Mouse (Mus musculus) adrenal gland, postnatal 36 days (tissue): ENCODE results near the gene Zar1l. TPM values are rescaled to one million over a fixed set of nuclear protein-coding genes. Genes with fewer than 3 reads are reported as not detected.

ENCODE experiments used
- DNase-seq, 2 experiments: peaks; one replicate each; pipeline ENCODE4 v3.0.0; 2021; ENCODE audit warnings: mixed read lengths in 1 of 2
- total RNA-seq, 2 experiments: library from RNA; stranded (reverse); gene quantifications; 2 replicates each; pipeline ENCODE4 v1.2.3; 2021

The Zar1l gene
- total RNA-seq, 2 experiments from 2014 or later: not detected

DNA sequence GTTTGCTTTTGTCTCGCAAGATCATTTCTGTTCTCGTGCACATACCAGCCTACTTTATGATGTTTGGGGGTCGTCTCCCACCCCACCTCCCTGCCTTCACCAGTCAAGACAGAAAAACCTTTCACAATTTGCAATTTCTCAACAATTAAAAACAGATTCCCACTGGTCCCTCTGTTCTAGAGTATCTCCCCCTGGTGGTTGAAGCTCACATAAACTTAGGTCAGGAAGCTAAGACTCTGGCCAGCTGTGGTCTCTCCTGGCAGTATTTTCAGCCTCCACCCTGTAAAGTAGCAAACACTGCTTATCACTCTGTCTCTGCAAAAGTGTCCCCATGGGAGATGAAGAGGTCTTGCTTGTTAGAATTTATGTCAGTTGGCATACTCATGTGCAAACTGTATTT is 32.8 kb downstream of the Zar1l start:
- peak in 1 of 2 experiments; percentile 42 for DNase-seq

DNA sequence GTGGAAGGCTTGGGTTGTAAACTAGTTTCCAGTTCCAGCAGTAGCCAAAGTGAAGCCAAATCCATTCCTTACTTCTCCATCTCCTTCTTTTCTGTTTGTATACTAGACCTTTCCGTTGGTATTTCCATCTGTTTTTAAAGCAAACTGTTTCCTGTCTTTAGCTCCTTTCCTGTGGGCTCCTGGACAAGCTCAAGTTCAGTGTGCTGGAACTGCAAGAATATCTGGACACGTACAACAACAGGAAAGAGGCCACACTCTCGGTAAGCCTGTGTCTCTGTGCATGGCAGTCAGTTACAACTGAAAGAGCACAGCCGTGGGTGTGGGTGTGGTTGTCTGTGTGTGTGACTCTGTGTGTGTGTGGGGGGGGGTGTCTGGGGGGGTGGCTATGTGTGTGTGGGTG is 39.4 kb downstream of the Zar1l start:
- DNase-seq: no peak

DNA sequence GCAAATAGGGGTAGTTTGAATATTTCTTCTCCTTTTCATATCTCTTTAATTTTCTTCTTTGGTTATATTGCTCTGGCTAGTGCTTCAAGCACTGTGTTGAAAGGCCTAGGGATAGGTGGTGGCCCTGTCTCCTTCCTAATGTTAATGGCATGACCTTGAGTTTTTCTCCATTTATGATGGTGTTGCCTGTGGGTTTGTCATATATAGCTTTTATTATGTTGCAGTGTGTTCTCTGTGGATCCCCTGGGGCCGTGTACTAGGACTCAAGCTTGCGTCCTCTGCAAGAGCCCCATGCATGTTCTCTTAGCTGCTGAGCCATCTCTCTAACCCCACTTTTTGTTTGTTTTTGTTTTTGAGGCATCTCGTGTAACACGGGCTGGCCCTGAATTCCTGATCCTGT is 40.6 kb downstream of the Zar1l start:
- DNase-seq: no peak

DNA sequence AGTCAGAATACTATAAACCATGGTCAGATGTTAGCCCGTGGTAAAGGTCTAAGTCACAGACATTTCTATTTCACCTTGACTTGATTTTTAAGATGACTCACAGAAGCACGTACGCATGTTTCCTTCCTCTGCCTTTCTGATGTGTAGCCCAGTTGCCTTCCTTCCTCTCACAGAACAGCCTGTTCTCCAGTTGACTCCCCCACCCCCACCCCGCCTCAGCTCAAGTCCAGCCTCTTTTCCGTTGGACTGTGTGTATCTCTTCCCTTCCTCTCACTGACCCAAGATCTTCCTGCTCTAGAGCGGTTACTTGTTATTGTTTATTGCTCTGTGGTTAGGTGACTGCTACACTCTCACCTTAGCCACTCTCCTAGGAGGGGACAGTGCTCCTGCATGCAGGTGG is 49.5 kb downstream of the Zar1l start:
- DNase-seq: peak; percentile 22 to 34

DNA sequence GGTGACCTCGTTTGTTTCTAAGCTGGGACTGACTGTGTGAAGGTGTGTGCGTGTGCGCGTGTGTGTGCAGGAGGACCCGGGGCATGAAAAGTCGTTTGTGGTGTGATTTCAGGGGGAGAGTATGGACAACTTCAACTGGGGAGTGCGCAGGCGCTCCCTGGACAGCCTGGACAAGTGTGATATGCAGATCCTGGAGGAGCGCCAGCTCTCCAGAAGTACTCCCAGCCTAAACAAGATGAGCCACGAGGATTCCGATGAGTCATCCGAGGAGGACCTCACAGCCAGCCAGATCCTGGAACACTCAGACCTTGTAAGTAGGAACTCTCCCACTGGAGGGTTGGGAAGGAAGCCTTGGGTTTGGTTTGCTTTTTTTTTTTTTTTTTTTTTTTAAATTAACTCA is 51.8 kb downstream of the Zar1l start:
- DNase-seq: peak; percentile 90 to 93

DNA sequence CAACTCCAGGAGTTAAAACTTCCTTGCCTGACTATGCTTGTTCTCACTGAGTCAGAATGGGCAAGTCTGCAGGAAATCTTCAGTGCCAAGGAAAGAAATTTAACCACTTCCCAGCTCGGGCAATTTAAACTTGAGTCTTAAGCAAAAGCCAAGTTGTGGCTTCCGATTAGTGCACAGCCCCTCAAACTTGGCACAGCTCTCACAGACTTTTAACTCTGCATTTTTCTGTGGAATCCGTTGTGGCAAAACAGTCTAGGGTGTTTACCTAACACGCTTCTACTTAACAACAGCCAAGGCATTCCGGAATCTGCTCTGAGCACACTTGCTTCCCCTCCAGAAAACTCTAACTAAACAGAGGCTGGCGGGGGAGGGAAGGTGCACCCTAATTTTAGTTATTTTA is 52.7 kb downstream of the Zar1l start:
- DNase-seq: no peak

DNA sequence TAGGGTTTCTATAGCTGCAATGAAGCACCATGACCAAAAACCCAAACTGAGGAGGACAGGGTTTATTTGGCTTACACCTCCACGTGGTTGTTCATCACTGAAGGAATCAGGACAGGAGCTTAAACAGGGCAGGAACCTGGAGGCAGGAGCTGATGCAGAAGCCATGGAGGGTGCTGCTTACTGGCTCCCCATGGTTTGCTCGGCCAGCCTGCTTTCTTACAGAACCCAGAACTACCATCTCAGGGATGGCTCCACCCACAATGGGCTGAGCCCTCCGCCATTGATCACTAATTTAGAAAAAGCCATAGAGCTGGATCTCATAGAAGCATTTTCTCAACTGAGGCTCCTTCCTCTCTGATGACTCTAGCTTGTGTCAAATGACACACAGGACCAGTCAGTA is 53.2 kb downstream of the Zar1l start:
- no peak for DNase-seq

DNA sequence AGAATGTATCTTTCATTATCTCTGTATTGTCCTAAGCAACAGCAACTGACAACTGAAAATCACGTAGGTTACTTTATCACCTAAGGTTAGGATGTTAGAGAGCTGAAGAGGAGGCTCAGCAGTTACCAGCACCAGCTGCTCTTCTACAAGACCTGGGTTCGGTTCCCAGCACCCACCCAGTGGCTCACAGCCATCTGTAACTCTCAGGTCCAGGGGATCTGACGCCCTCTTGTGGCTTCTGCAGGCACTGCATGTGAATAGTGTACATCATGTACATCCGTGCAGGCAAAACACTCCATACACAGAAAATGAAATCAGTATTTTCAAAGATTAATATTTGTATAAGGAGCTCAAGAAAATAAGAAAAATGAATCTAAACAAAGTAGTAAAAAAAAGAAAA is 58.2 kb downstream of the Zar1l start:
- no peak for DNase-seq

DNA sequence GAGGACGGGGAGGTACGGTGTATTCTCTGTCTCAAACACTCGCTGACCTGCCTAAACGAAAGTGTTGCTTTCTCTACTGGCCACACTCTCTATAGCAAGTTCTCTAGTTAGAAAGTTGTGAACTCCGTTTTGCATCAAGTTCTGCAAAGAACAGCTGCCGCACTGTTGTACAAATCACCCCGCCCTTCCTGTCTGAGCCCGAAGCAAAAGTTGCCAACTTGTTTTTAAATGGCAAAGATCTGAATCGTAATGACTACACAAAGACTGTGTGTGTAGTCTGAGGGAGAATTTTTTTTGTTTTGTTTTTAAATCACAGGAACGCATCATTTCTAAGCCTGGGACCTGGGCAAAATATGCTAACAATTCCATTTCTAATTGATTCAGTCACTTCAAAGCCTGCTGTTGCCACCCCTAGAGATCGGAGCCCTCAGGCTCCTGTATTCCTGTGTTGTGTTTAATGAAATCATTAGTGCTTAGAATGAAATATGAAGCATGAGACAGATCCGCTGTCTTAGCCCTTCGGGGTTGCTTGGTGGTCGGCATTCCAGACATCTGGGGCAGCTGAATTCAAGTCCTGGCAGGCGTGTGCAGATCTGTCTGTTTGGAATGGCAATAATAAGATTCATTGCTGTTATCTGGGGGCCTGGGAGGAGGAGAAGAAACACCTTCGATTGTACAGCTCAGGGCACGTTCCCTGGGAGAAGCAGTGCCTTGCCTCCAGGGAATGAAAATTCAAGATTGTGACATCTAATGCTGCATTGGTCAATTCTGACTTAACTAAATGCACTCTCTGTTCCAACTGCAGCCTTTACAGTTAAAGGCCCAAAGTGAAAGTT is 59.8 kb downstream of the Zar1l start:
- DNase-seq: no peak

DNA sequence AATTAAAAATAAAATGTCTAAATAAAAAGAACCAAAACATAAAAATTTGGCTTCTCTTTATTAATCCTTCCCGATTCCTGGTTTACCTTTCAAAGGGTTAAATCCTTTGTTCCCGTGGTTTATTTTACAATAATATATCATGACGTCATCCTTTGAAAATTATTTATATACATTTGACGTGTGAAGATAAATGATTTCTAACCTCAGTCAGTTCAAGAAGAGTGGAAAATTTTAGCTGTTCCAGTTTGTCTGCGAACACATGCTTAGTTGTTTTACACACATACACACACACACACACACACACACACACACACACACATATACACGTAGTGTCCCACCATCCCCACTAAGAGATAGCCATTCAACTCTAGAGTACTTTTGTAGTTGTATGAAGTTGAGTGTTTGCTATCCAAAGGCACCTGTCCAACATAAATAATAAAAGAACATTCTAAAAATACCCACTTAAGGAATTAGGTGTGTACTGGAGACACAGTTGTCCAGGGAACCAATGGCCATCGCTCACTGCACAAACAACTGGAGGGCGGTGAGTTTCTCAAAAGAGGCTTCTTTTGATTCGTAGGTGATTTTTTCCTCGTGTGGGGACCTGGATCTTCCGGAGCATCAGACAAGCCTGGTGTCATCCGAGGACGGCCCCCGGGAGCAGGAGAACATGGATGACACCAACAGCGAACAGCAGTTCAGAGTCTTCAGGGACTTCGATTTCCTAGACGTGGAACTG is 60.6 kb downstream of the Zar1l start:
- DNase-seq: peak in 1 of 2 experiments; percentile 15

Other genes starting within 250 kb of the Zar1l start
- gene Brca2, start 4.5 kb upstream of the Zar1l start, total RNA-seq: 1 to 10 TPM; 5.4 to 6.0 TPM
- 10 to 100 TPM; 33.2 to 37.1 TPM for gene N4bp2l1, start 79.0 kb upstream of the Zar1l start, total RNA-seq
- 10 to 100 TPM; 79.0 to 87.5 TPM for gene N4bp2l2, start 148.0 kb upstream of the Zar1l start, total RNA-seq
- gene Pds5b, start 155.6 kb upstream of the Zar1l start, total RNA-seq: 10 to 100 TPM; 24.9 to 25.4 TPM